Comparison of ENCODE assay signal across 18 mouse cellular contexts in the genomic region with DNA sequence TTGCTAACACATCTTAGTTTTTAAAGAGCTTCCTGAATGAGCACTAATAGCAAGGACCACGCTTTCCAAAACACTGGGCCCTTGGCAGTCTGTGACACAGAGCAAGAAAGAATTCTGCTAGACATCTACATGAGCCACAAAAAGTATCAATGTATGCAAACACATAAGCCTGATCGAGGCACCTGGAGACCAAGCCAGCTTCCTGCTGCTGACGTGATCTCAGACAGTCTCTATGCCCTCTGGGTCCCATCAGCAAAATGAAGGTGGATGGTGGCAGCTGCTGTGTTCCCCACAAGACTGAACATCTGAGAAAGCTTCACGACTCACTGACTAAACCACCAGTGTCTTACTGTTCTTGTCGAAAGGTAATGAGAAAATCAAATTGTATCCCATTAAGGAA.
"Had no signal": no experiment of that assay in that cellular context is flagged by ENCODE, and none has a peak within 500 bp of the region (broad histone marks: within the 10 kb centered on the region; RNA-seq: fewer than 3 reads in every experiment).

No protein-coding gene starts in this region.

- H3K36me3 ChIP-seq: limb, embryonic 15.5 days; liver, embryonic 12.5 days; midbrain, embryonic 15.5 days; neural tube, embryonic 15.5 days had no signal

- H3K4me1 ChIP-seq: limb, embryonic 15.5 days; midbrain, embryonic 15.5 days; neural tube, embryonic 15.5 days had no signal

- H3K4me2 ChIP-seq: limb, embryonic 15.5 days; liver, embryonic 12.5 days; lung, embryonic 14.5 days; midbrain, embryonic 11.5 days; midbrain, embryonic 15.5 days; neural tube, embryonic 15.5 days had no signal

- H3K4me3 ChIP-seq: limb, embryonic 15.5 days; liver, embryonic 12.5 days; megakaryocyte, embryonic 14.5 days; midbrain, embryonic 15.5 days; neural tube, embryonic 15.5 days had no signal

- DNase-seq: kidney, adult 8-10 months; kidney, postnatal 25 days; layer of hippocampus, adult 9-11 months; layer of hippocampus, postnatal 36 days; lung, embryonic 14.5 days; lung, postnatal 10 days; lung, postnatal 4 days; right cerebral cortex, postnatal 4 days; thymus, postnatal 14 days had no signal

- H3K27ac ChIP-seq: limb, embryonic 15.5 days; liver, embryonic 12.5 days; midbrain, embryonic 15.5 days; neural tube, embryonic 15.5 days; stomach, postnatal 0 days had no signal

- H3K27me3 ChIP-seq: limb, embryonic 15.5 days; liver, embryonic 12.5 days; megakaryocyte, embryonic 14.5 days; midbrain, embryonic 15.5 days; neural tube, embryonic 15.5 days had no signal

- H3K9me3 ChIP-seq: limb, embryonic 15.5 days; liver, embryonic 12.5 days; midbrain, embryonic 15.5 days; neural tube, embryonic 15.5 days had no signal

- ATAC-seq: inflammation-experienced regulatory T-cells, adult 6 months; intestine, postnatal 0 days; liver, embryonic 12.5 days; midbrain, embryonic 15.5 days had no signal

- H3K9ac ChIP-seq: limb, embryonic 15.5 days; liver, embryonic 12.5 days; lung, embryonic 14.5 days; midbrain, embryonic 15.5 days; neural tube, embryonic 15.5 days had no signal
